23 mouse cellular contexts compared by ENCODE assay signal in genomic region chr14:77811466-77811865, GRCm38 (mm10).
A peak's percentile ranks its signal among the peaks of the same experiment; 100 is the strongest.
DNase-seq lines count a peak whose midpoint lies in the region; ATAC-seq lines count a peak whose summit lies in the region.
"Had no signal": no experiment of that assay in that cellular context is flagged by ENCODE, and none has a peak within 500 bp of the region (broad histone marks: within the 10 kb centered on the region; RNA-seq: fewer than 3 reads in every experiment).

No protein-coding gene starts in this region.

- no peaks in the 10 kb centered on the region for H3K9me3 ChIP-seq in heart, embryonic 10.5 days
- no peaks in the 10 kb centered on the region for H3K9me3 ChIP-seq in heart, embryonic 11.5 days (replicated peaks; ENCODE audit: control insufficient read depth, low read length)
- H3K9me3 ChIP-seq: embryonic facial prominence, embryonic 10.5 days; embryonic facial prominence, embryonic 12.5 days; forebrain, embryonic 13.5 days; forebrain, embryonic 15.5 days; G1E had no signal

- no peak overlapping the region for H3K27ac ChIP-seq in heart, embryonic 10.5 days
- H3K27ac ChIP-seq in heart, embryonic 11.5 days (ENCODE audit: low read depth, low read length) = no peak overlapping the region
- H3K27ac ChIP-seq: embryonic facial prominence, embryonic 10.5 days; embryonic facial prominence, embryonic 12.5 days; forebrain, embryonic 13.5 days; forebrain, embryonic 15.5 days had no signal

- 0 out of 2 replicates have a peak, but pooled peaks cover 6% of the 10 kb centered on the region for H3K4me1 ChIP-seq in heart, embryonic 10.5 days
- H3K4me1 ChIP-seq in heart, embryonic 11.5 days (ENCODE audit: control insufficient read depth, insufficient read depth, low read length) = no peaks in the 10 kb centered on the region; the same call in 1 of the 2 replicates
- H3K4me1 ChIP-seq: embryonic facial prominence, embryonic 10.5 days; embryonic facial prominence, embryonic 12.5 days; forebrain, embryonic 13.5 days had no signal

- H3K27me3 ChIP-seq in heart, embryonic 10.5 days (ENCODE audit: insufficient read depth, poor library complexity, severe bottlenecking) = no peaks in the 10 kb centered on the region
- no peaks in the 10 kb centered on the region for H3K27me3 ChIP-seq in heart, embryonic 11.5 days (ENCODE audit: control insufficient read depth, insufficient read depth, low read length)
- H3K27me3 ChIP-seq: CH12.LX; embryonic facial prominence, embryonic 12.5 days; forebrain, embryonic 13.5 days; forebrain, embryonic 15.5 days had no signal

- no peak overlapping the region for H3K4me2 ChIP-seq in heart, embryonic 11.5 days
- H3K4me2 ChIP-seq: embryonic facial prominence, embryonic 12.5 days; forebrain, embryonic 13.5 days; forebrain, embryonic 15.5 days had no signal

- ATAC-seq in cerebellum, adult (ENCODE audit: insufficient number of reproducible peaks, low FRiP score, low TSS enrichment) = no peak
- ATAC-seq in heart, embryonic 11.5 days (replicated peaks; ENCODE audit: insufficient number of reproducible peaks, low FRiP score, low TSS enrichment) = no peak
- ATAC-seq: activated CD4-positive, CD25-positive, alpha-beta regulatory T cell, adult 4 months; CD4-positive, CD25-positive, alpha-beta regulatory T cell, adult 4 months; forebrain, embryonic 13.5 days; forebrain, embryonic 15.5 days; forebrain, postnatal 0 days; Patski had no signal

- no peaks in the 10 kb centered on the region for H3K36me3 ChIP-seq in heart, embryonic 10.5 days
- H3K36me3 ChIP-seq in heart, embryonic 11.5 days (ENCODE audit: control insufficient read depth, insufficient read depth, low read length) = no peaks in the 10 kb centered on the region
- H3K36me3 ChIP-seq: embryonic facial prominence, embryonic 10.5 days; embryonic facial prominence, embryonic 12.5 days; forebrain, embryonic 15.5 days; G1E had no signal

- DNase-seq in cerebellum, adult 11-12 months = peak; percentile 6
- DNase-seq in cerebellum, adult 11 months = no peak
- DNase-seq in cerebellum, postnatal 10 days = peak; percentile 66 to 79
- DNase-seq in cerebellum, postnatal 25 days = peak; percentile 20 to 36
- DNase-seq in cerebellum, postnatal 4 days (ENCODE audit: low spot score in 2 of 2) = no peak
- DNase-seq in heart, embryonic 10.5 days (ENCODE audit: low spot score) = peak; percentile 30
- DNase-seq: adrenal gland, adult 8-10 months; adrenal gland, postnatal 14 days; adrenal gland, postnatal 36 days; B cell, adult 2 months; cerebellum, adult 9-10 months; forebrain, postnatal 0 days had no signal

- WGBS in heart, embryonic 10.5 days = 76% methylated on average over 5 of the region's 5 CpGs
- WGBS in heart, embryonic 11.5 days (ENCODE audit: insufficient replicate concordance) = 77% methylated on average over 5 of the region's 5 CpGs

- no peak overlapping the region for H3K9ac ChIP-seq in heart, embryonic 11.5 days (ENCODE audit: low read depth, low read length)
- H3K9ac ChIP-seq: embryonic facial prominence, embryonic 12.5 days; forebrain, embryonic 13.5 days; forebrain, embryonic 15.5 days; forebrain, postnatal 0 days had no signal

- no peak overlapping the region for H3K4me3 ChIP-seq in heart, embryonic 10.5 days
- H3K4me3 ChIP-seq in heart, embryonic 11.5 days (ENCODE audit: low read depth, low read length) = no peak overlapping the region
- H3K4me3 ChIP-seq: embryonic facial prominence, embryonic 10.5 days; embryonic facial prominence, embryonic 12.5 days; forebrain, embryonic 13.5 days; forebrain, embryonic 15.5 days had no signal

Comparison
In these comparisons a context has a peak if more than half of its experiments do, and no peak if none do; other contexts are left out.
1. DNase-seq: peak in cerebellum, adult 11-12 months (single experiment), cerebellum, postnatal 10 days (2 of 2), cerebellum, postnatal 25 days (2 of 2) and heart, embryonic 10.5 days (single experiment); none in cerebellum, adult 11 months (single experiment) and cerebellum, postnatal 4 days (0 of 2).